Comparison of ENCODE assay signal across 11 mouse cellular contexts in genomic region chr15:93517022-93517565, GRCm38 (mm10).
DNase-seq lines count a peak whose midpoint lies in the region; ATAC-seq and TF ChIP-seq lines count a peak whose summit lies in the region.
"Had no signal": no experiment of that assay in that cellular context is flagged by ENCODE, and none has a peak within 500 bp of the region (broad histone marks: within the 10 kb centered on the region; RNA-seq: fewer than 3 reads in every experiment).

No protein-coding gene starts in this region.

- H3K4me2 ChIP-seq in hindbrain, postnatal 0 days (ENCODE audit: low read depth, low read length), result peak overlapping the region; percentile 30; the same call in 1 of the 2 replicates
- H3K4me2 ChIP-seq in hindbrain, embryonic 13.5 days, result no peak overlapping the region
- H3K4me2 ChIP-seq in heart, embryonic 16.5 days (ENCODE audit: low read depth, low read length), result peak overlapping the region; percentile 86

- DNase-seq in hindbrain, postnatal 0 days (ENCODE audit: low spot score), result no peak
- peak; percentile 71 for DNase-seq in lung, postnatal 25 days (ENCODE audit: low spot score)
- DNase-seq in adrenal gland, postnatal 4 days (ENCODE audit: low spot score in 2 of 2), result no peak
- no peak for DNase-seq in layer of hippocampus, adult 8-10 months (ENCODE audit: low spot score in 2 of 2)
- DNase-seq: kidney, postnatal 25 days had no signal

- H3K4me3 ChIP-seq in hindbrain, postnatal 0 days (ENCODE audit: low read length), result no peak overlapping the region
- H3K4me3 ChIP-seq in hindbrain, embryonic 13.5 days, result no peak overlapping the region
- H3K4me3 ChIP-seq in cortical plate, adult 2 months (ENCODE audit: insufficient read depth, low read length), result no peak overlapping the region
- H3K4me3 ChIP-seq in heart, embryonic 16.5 days (ENCODE audit: low read length), result peak overlapping the region; percentile 87
- H3K4me3 ChIP-seq: erythroblast, embryonic 14.5 days had no signal

- TF ChIP-seq CTCF in hindbrain, postnatal 0 days (IDR thresholded peaks at IDR 0.05; ENCODE audit: low read depth), result no peak
- no peak for TF ChIP-seq CTCF in cortical plate, adult 2 months (IDR thresholded peaks at IDR 0.05; ENCODE audit: extremely low read depth, insufficient read depth, low read length)

- H3K27me3 ChIP-seq in hindbrain, postnatal 0 days (ENCODE audit: insufficient read depth, low read length), result no peaks in the 10 kb centered on the region
- H3K27me3 ChIP-seq in hindbrain, embryonic 13.5 days, result peaks cover 73% of the 10 kb centered on the region
- no peaks in the 10 kb centered on the region for H3K27me3 ChIP-seq in heart, embryonic 16.5 days (ENCODE audit: control insufficient read depth, insufficient read depth, low read length)

- TF ChIP-seq POLR2A in cortical plate, adult 2 months (IDR thresholded peaks at IDR 0.05; ENCODE audit: extremely low read depth, insufficient read depth, low read length), result no peak

- no peaks in the 10 kb centered on the region for H3K36me3 ChIP-seq in hindbrain, postnatal 0 days (ENCODE audit: insufficient read depth, low read length)
- H3K36me3 ChIP-seq in hindbrain, embryonic 13.5 days, result no peaks in the 10 kb centered on the region
- no peaks in the 10 kb centered on the region; the same call in 1 of the 2 replicates for H3K36me3 ChIP-seq in heart, embryonic 16.5 days (ENCODE audit: control insufficient read depth, insufficient read depth)
- H3K36me3 ChIP-seq: liver, embryonic 12.5 days had no signal

- ATAC-seq in hindbrain, postnatal 0 days, result no peak
- ATAC-seq in hindbrain, embryonic 13.5 days (ENCODE audit: low FRiP score), result no peak
- no peak for ATAC-seq in heart, embryonic 16.5 days (replicated peaks; ENCODE audit: extremely low read depth, insufficient read depth, low FRiP score)
- ATAC-seq: activated CD4-positive, CD25-positive, alpha-beta regulatory T cell, adult 4 months; liver, embryonic 12.5 days had no signal

- no peaks in the 10 kb centered on the region for H3K9me3 ChIP-seq in hindbrain, postnatal 0 days (ENCODE audit: low read length)
- no peaks in the 10 kb centered on the region for H3K9me3 ChIP-seq in hindbrain, embryonic 13.5 days
- no peaks in the 10 kb centered on the region for H3K9me3 ChIP-seq in heart, embryonic 16.5 days (replicated peaks; ENCODE audit: control insufficient read depth, low read length)
- H3K9me3 ChIP-seq: liver, embryonic 12.5 days had no signal

- no peak overlapping the region for H3K9ac ChIP-seq in hindbrain, postnatal 0 days (replicated peaks; ENCODE audit: low read length)
- H3K9ac ChIP-seq in hindbrain, embryonic 13.5 days, result no peak overlapping the region
- H3K9ac ChIP-seq in heart, embryonic 16.5 days (ENCODE audit: low read length), result peak overlapping the region; percentile 95
- H3K9ac ChIP-seq: liver, embryonic 12.5 days had no signal

- peaks cover 11% of the 10 kb centered on the region for H3K4me1 ChIP-seq in hindbrain, postnatal 0 days (ENCODE audit: insufficient read depth, low read length)
- peaks cover 50% of the 10 kb centered on the region for H3K4me1 ChIP-seq in hindbrain, embryonic 13.5 days (replicated peaks)
- H3K4me1 ChIP-seq in cortical plate, adult 2 months (ENCODE audit: control insufficient read depth, insufficient read depth, low read length), result peaks cover 8% of the 10 kb centered on the region
- H3K4me1 ChIP-seq in heart, embryonic 16.5 days (ENCODE audit: control insufficient read depth, insufficient read depth, low read length), result peaks cover 67% of the 10 kb centered on the region

- 62% methylated on average over 11 of the region's 11 CpGs for WGBS in hindbrain, postnatal 0 days
- 71% methylated on average over 11 of the region's 11 CpGs for WGBS in hindbrain, embryonic 13.5 days
- 68% methylated on average over 11 of the region's 11 CpGs for WGBS in heart, embryonic 16.5 days

- no peak overlapping the region for H3K27ac ChIP-seq in hindbrain, postnatal 0 days
- no peak overlapping the region for H3K27ac ChIP-seq in hindbrain, embryonic 13.5 days
- peak overlapping the region; percentile 98; the same call in 1 of the 2 replicates for H3K27ac ChIP-seq in cortical plate, adult 2 months (ENCODE audit: insufficient read depth, low read length)
- peak overlapping the region; percentile 100 for H3K27ac ChIP-seq in heart, embryonic 16.5 days (ENCODE audit: low read length)
- H3K27ac ChIP-seq: liver, embryonic 12.5 days had no signal

Comparison
In these comparisons a context has a peak if more than half of its experiments do, and no peak if none do; other contexts are left out.
1. H3K27ac ChIP-seq: peak in cortical plate, adult 2 months (single experiment) and heart, embryonic 16.5 days (single experiment); none in hindbrain, postnatal 0 days (single experiment) and hindbrain, embryonic 13.5 days (single experiment).